Mouse (Mus musculus): ENCODE data around the gene Pid1. TPM values are rescaled to one million over a fixed set of nuclear protein-coding genes. Genes with fewer than 3 reads are reported as not detected.

Pid1 gene
- 10 to 100 TPM; 39.5 to 40.2 TPM for total RNA-seq (2021)
- long read RNA-seq, experiment 1, transcript Pid1-201 (3 exons, 2,664 nt) = major isoform, 60 of 68 reads
- long read RNA-seq, experiment 1, partial matches to known transcripts = 0 of 68 reads
- long read RNA-seq, experiment 1, other reads (novel, unspliced or antisense) = 5 of 68 reads
- long read RNA-seq, experiment 2, transcript Pid1-201 (3 exons, 2,664 nt) = major isoform, 57 of 66 reads
- long read RNA-seq, experiment 2, partial matches to known transcripts = 0 of 66 reads
- long read RNA-seq, experiment 2, other reads (novel, unspliced or antisense) = 6 of 66 reads

GRCm38 (mm10) chr1:84363967-84364366 is at the start of gene Pid1:
TSS of gene Pid1 (minus strand) at chr1:84364180.
- intact Hi-C loops (cut with DNase I) = no loop called here
- no peak for DNase-seq (ENCODE audit: low spot score in 2 of 2)

GRCm38 (mm10) chr1:84409514-84409913 is 45.5 kb upstream of the Pid1 start:
- no peak for DNase-seq (ENCODE audit: low spot score in 2 of 2)
- intact Hi-C loops (cut with DNase I) = no loop called here

- no peak for DNase-seq (ENCODE audit: low spot score in 2 of 2)
- intact Hi-C loops (cut with DNase I) = no loop called here
These were observed 44.9 kb upstream of the Pid1 start for GRCm38 (mm10) chr1:84408873-84409272.

GRCm38 (mm10) chr1:84406891-84407290 is 42.9 kb upstream of the Pid1 start:
- intact Hi-C loops (cut with DNase I) = no loop called here
- DNase-seq (ENCODE audit: low spot score in 2 of 2) = no peak

GRCm38 (mm10) chr1:84405551-84406290 is 41.7 kb upstream of the Pid1 start:
- intact Hi-C loops (cut with DNase I) = no loop called here
- DNase-seq (ENCODE audit: low spot score in 2 of 2) = no peak

GRCm38 (mm10) chr1:84404880-84405279 is 40.9 kb upstream of the Pid1 start:
- no peak for DNase-seq (ENCODE audit: low spot score in 2 of 2)
- intact Hi-C loops (cut with DNase I) = no loop called here

GRCm38 (mm10) chr1:84402154-84402553 is 38.2 kb upstream of the Pid1 start:
- intact Hi-C loops (cut with DNase I) = no loop called here
- DNase-seq (ENCODE audit: low spot score in 2 of 2) = no peak

GRCm38 (mm10) chr1:84399671-84400070 is 35.7 kb upstream of the Pid1 start:
- intact Hi-C loops (cut with DNase I) = no loop called here
- DNase-seq (ENCODE audit: low spot score in 2 of 2) = no peak

- intact Hi-C loops (cut with DNase I) = no loop called here
- DNase-seq (ENCODE audit: low spot score in 2 of 2) = no peak
These were observed 35.1 kb upstream of the Pid1 start for GRCm38 (mm10) chr1:84399118-84399517.

GRCm38 (mm10) chr1:84396787-84397186 is 32.8 kb upstream of the Pid1 start:
- no peak for DNase-seq (ENCODE audit: low spot score in 2 of 2)
- intact Hi-C loops (cut with DNase I) = no loop called here

- DNase-seq (ENCODE audit: low spot score in 2 of 2) = no peak
- intact Hi-C loops (cut with DNase I) = no loop called here
These were observed 31.9 kb upstream of the Pid1 start for GRCm38 (mm10) chr1:84395928-84396327.

- DNase-seq (ENCODE audit: low spot score in 2 of 2) = no peak
- intact Hi-C loops (cut with DNase I) = no loop called here
These were observed 27.0 kb upstream of the Pid1 start for GRCm38 (mm10) chr1:84390961-84391360.

GRCm38 (mm10) chr1:84387616-84388015 is 23.6 kb upstream of the Pid1 start:
- DNase-seq (ENCODE audit: low spot score in 2 of 2) = peak in 1 of 2 experiments; percentile 63
- intact Hi-C loops (cut with DNase I) = no loop called here

- intact Hi-C loops (cut with DNase I) = no loop called here
- DNase-seq (ENCODE audit: low spot score in 2 of 2) = peak in 1 of 2 experiments; percentile 79
These were observed 22.6 kb upstream of the Pid1 start for GRCm38 (mm10) chr1:84386481-84387146.

GRCm38 (mm10) chr1:84382709-84383108 is 18.7 kb upstream of the Pid1 start:
- DNase-seq (ENCODE audit: low spot score in 2 of 2) = no peak
- intact Hi-C loops (cut with DNase I) = no loop called here

- DNase-seq (ENCODE audit: low spot score in 2 of 2) = no peak
- intact Hi-C loops (cut with DNase I) = no loop called here
These were observed 18.1 kb upstream of the Pid1 start for GRCm38 (mm10) chr1:84382064-84382463.

- intact Hi-C loops (cut with DNase I) = no loop called here
These were observed 16.9 kb upstream of the Pid1 start for GRCm38 (mm10) chr1:84380895-84381294.

GRCm38 (mm10) chr1:84367733-84368132 is 3.8 kb upstream of the Pid1 start:
- DNase-seq (ENCODE audit: low spot score in 2 of 2) = no peak
- intact Hi-C loops (cut with DNase I) = no loop called here

More at GRCm38 (mm10) chr1:84380895-84381294, 16.9 kb upstream of the Pid1 start:
- no peak for DNase-seq (ENCODE audit: low spot score in 2 of 2)

- DNase-seq (ENCODE audit: low spot score in 2 of 2) = peak in 1 of 2 experiments; percentile 46
- intact Hi-C loops (cut with DNase I) = no loop called here
These were observed 2.6 kb upstream of the Pid1 start for GRCm38 (mm10) chr1:84366553-84366952.

Data from left cerebral cortex, postnatal 14 days (tissue).